Mouse (Mus musculus) kidney, postnatal 36 days (tissue): ENCODE measurements around the gene Tmem200a.
"Not testable (repeated sequence)": the region's sequence is repeated elsewhere in the genome, so short reads cannot be mapped to it uniquely, and the experiment has no call there.

Experiments used
- DNase-seq, 2 experiments: peaks; one replicate each; pipeline ENCODE4 v3.0.0; 2021 to 2022; ENCODE audit warnings: mixed read lengths in 2 of 2

Gene Tmem200a

DNA sequence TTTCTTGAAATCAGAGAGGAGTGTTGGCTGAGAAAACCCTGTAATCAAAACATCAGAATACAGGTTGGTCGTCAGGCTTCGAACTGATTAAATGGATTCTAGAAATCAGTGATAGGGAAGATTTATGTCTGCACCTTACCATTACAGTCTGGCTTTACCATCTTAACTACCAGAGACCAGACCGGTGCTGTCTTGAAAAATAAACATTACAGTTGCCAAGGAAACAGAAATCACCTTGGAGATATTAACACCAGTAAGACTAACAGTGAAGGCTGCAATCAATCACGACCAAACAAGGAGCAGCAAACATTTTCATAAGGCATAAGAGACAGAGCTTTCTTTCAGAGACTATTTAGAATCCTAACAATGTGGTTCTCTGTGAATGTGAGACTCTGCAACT is 116.0 kb downstream of the Tmem200a start:
- DNase-seq, result no peak

DNA sequence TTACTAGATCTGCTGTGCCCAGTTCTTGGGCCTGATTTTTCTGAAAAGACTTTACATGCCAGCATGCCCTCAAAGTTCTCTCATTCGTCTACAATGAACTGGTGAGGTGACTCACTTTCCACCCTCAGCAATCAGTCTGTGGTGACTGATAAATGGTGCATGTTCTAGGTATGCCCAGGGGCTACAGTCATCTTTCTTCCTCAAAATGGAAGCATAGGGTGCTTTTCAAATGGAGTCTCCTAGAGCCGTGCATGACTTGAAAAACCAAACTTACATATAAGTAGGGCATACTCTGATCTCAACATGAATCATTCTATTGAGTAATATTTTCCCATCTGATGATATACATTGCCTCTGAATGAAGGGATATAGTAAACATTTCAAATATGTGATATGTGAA is 117.8 kb downstream of the Tmem200a start:
- no peak for DNase-seq

DNA sequence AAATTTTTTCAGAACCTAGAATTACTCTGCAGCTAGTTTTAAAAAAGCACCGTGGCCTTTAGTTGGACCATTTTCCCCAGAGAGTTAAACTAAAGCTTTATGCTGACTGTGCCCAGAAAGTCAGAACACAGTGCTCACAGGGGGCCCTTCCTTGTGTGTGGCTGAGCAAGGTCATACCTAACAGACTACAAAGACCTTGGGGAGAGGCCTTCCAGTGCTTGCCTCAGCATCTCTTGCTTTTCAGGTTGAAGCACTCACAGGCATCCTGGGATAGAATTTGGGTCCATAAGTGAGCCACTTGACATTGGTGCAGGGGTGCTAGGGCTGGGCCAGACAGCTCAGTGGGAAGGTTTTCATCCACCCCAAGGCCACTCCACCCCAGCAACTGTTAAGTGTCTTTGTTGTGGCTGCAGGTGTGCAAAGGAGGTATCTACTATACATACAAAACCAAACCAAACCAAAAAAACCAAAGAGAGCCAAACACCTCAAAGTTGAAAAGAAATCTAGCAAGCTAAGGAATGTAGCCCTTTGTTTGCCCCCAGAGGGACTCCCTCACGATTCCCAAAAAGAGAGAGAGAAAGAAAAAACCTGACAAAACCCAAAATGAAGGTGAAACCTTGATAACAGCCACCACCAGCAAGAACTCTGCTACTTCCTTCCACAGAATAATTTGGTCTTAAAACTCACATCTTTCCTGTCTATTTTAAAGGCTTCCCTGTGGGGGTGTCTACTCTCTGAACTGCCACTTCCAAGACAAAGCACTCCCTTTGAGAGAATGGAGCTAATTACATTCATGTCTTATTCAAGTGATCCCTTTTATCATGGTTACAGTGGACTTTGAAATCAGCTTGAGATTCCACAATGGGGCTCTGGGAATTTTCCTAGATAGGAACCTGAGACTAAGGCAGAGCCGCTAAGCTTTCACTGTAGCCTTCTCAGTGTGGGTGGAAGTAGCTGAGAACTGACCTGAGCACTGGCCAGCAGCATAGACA is 119.8 kb downstream of the Tmem200a start:
- DNase-seq, result no peak

DNA sequence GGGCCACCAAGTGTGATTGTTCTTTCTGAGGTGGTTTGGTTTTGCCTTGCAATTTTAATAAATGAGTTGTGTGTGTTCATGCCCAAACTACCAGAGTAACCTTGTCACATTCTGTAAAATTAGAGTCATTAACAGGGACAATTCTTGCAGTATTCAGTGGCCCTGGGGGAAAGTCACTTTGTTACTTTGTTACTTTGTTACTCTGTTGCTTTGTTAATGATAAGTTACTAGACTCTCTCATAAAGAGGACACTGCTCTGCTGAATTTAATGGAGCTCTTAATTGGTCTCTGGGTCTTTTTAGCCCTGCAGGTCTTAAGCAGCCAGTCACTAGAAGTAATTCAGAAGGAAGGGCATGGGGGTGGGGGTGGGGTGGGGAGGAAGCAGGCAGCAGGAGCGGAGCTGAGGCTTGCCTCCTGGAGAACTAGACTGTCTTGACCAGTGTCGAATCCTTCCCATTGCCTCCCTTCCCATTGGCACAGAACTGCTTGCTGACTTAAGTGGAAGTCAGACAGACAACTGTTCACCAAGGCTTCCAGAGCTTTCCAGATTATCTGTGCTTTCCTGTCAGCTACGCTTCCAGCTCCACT is 124.1 kb downstream of the Tmem200a start:
- no peak for DNase-seq

DNA sequence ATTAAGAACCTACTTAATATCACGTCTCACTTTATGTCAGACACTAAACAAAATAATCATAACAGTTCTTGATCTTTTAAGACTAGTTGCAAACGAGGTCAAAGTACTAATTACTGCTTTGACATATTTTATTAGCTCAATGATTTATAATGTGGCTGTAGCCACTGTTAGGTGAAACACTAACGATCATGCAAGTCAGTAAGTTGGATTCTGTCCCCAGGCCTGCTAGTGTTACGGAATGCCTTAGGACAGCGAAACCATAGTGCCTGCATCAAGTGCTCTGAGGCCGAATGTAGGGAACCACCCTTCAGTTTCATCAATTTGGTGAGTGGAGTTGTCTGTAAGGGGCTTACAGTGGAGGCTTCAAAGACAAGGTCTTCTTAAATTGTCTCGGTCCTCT is 126.0 kb downstream of the Tmem200a start:
- DNase-seq, result no peak

DNA sequence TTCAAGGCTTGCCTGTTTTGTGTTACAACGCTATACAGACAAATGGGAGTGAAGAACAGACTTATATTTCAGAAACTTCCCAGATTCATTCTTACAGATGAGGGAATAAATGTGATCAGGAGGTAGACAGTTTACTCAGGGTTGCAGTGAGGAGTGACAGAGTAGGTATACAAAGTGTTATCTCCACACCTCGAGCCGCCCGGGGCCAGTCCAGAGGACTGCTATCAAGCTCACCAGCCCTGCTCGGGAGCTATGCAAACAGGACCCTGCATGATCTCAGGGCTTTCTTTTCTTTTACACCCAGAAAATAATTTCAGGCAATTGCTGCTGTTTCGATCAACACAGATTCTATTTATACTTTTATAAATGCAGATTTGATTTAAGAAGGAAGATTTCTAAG is 126.7 kb downstream of the Tmem200a start:
- DNase-seq, result no peak

DNA sequence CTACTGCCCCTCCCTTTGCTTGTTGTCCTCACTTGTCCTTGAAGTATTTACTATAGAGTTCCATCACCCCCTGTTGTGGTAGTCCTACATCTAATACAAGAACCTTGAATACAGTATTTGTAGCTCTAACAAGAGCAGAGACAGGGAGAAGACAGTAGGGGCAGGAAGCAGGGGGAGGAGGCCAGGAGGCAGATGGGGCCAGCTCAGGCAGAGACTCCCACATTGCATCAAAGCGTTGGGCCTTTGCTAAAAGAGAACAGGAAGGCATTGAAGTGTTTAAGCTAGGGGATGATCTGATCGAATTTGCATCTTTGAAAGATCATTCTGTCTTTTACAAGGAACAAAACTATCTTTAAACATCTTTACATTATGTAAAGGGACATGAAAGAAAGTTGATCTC is 133.0 kb downstream of the Tmem200a start:
- DNase-seq, result no peak

DNA sequence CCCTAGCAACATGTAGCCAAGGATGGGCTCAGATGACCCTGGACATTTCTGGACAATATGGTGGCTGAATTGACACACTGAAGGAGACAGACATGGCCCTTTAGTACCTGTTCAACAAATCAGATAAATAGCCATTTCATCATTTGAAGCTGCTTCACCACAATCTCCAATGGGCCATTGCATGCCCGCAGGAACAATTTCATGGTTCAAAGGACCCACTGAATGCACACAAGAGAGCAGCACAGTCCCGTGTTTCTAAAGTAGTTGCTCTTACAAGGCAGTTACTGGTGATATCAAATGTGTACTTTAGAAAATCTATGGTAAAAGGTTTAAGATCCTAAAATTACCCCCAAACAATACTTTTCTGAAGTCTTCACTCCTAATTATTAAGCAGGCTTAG is 134.2 kb downstream of the Tmem200a start:
- no peak for DNase-seq

GRCm38 (mm10) chr10:25931796-25932195 is 147.1 kb downstream of the Tmem200a start:
- no peak for DNase-seq

DNA sequence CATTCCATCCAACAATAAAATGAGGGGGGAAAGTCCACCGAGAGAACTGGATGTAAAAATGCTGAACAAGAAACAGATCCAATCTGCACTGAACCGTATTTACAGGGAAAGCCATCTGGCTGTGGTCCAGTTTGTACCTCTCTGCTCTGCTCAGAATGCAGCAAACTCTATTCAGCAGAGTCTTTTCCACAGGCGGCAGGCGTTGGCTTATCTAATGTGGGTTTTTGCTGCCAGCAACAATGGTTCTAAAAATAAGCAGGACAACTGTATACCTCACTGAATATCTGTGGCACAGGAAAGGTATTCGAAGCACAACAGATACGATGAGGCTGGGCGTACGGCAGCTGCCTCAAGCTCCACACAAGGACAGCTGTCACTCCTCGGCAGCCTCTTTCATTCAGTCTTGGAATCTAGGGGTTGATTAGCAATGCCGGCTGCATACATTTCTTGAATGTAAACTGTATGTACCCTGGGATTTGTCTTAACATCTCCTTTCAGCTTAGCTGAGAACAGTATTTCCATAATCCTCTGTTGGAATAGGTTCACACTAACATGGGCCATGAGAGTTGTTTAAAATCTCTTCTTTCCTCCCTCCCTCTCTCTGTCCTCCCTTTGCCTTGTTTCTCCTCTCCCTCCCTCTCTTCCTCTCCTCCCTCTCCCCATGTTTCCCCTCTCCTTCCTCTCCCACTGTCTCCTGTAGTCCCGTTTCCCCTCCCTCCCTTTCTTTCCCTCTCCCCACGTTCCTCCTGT is 149.3 kb downstream of the Tmem200a start:
- DNase-seq, result peak; percentile 30 to 34

- no peak for DNase-seq
These were observed 149.9 kb downstream of the Tmem200a start for GRCm38 (mm10) chr10:25928861-25929368.

- peak in 1 of 2 experiments; percentile 7 for DNase-seq
These were observed 150.4 kb downstream of the Tmem200a start for GRCm38 (mm10) chr10:25928448-25928786.

- no peak for DNase-seq
These were observed 151.1 kb downstream of the Tmem200a start for GRCm38 (mm10) chr10:25927553-25928447.

DNA sequence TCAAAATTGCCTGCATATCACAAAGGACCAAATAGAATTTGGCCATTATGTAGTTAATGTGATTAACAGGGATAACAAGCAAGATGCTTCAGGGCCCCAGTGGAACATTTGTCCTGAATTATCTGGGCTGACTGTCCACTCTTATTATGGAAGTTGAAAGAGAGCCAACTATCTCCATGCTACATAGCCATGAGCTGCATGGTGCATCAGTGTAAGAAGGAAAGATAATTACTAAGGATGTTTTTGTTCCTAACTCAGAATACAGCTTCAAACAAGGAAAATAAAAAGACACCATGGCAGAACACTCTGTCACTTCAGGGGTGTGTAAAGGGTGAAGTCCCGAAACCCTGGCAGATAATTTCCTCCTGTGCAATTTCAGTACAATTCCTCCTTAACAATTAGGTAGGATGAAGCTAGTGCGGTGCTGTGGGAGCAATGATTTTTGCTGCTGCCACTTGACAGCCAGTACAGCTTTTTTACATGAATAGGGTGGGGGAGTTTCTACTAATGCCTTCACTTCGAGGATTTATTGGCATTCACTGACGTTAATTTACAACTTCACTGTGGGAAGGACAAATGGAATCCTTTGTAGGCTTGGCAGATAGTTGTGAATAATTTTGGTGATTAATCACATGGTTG is 158.1 kb downstream of the Tmem200a start:
- no peak for DNase-seq

DNA sequence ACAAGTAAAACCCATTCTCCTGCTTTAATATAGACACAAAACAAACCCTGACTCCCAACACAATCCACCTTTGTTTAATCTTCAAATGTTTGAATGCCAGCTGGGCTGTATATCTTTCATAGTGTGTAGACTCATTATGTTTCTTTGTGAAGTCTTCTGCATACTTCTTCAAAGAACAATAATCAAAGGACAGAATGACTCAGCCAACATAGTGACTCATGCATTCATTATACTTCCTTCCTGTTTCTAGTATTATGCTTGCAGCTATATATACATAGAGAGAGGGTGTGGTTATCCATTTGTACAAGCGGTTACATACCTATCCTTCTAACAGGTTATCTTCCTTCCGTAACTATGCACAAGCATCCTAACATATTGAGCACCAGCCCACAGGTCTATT is 160.7 kb downstream of the Tmem200a start:
- DNase-seq, result no peak

- no peak for DNase-seq
These were observed 168.6 kb downstream of the Tmem200a start for GRCm38 (mm10) chr10:25910270-25910669.

- no peak for DNase-seq
These were observed 170.5 kb downstream of the Tmem200a start for GRCm38 (mm10) chr10:25908027-25909012.

- DNase-seq, result not testable (repeated sequence)
These were observed 184.7 kb downstream of the Tmem200a start for GRCm38 (mm10) chr10:25894126-25894525.

- DNase-seq, result no peak
These were observed 191.6 kb downstream of the Tmem200a start for GRCm38 (mm10) chr10:25887225-25887624.

- no peak for DNase-seq
These were observed 194.3 kb downstream of the Tmem200a start for GRCm38 (mm10) chr10:25884512-25884911.
